Mouse (Mus musculus): Measurements from ENCODE around the gene Cstf3.

The Cstf3 gene

GRCm38 (mm10) chr2:104603431-104603830 lies 13.1 kb downstream of the Cstf3 start:
- DNase-seq (ENCODE audit: low read depth, low spot score) = no peak

DNA sequence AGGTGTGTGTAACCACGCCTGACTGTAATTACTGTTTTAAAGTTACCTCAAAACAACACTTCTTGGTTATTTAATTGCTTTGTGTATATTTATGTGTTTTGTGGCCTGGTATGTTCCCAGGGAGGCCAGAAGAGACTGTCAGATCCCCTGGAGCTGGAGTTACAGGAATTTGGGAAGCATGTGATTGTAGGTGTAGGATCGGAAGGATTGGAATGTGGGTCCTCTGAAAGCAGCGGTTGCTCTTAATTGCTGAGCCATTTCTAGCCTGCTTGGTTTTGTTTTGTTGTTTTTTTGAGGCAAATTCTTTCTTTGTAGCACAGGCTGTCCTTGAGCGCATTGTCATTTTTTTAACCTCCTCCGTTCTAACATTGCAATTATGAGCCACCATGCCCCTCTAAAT lies 14.4 kb downstream of the Cstf3 start:
- DNase-seq (ENCODE audit: low read depth, low spot score) = no peak

GRCm38 (mm10) chr2:104605560-104605959 lies 15.2 kb downstream of the Cstf3 start:
- DNase-seq (ENCODE audit: low read depth, low spot score) = no peak

DNA sequence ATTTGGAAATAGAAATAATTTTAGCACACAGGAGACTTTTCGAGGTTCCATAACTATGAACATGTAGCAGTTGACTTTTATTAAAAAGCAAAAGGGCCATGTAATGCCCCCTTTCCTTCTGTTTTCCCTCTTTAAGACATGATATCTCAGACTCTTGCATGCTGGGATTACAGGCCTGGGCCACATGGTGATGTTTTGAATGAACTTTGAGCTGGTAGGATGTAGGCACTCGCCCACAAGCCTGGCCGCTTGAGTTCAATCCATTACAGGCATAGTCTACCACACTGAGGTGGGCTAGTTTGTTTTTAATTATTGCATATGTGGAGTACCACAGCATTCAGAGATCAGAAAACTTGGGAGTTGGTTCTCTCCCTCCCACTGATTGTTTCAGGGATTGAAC lies 24.5 kb downstream of the Cstf3 start:
- DNase-seq (ENCODE audit: low read depth, low spot score) = no peak

DNA sequence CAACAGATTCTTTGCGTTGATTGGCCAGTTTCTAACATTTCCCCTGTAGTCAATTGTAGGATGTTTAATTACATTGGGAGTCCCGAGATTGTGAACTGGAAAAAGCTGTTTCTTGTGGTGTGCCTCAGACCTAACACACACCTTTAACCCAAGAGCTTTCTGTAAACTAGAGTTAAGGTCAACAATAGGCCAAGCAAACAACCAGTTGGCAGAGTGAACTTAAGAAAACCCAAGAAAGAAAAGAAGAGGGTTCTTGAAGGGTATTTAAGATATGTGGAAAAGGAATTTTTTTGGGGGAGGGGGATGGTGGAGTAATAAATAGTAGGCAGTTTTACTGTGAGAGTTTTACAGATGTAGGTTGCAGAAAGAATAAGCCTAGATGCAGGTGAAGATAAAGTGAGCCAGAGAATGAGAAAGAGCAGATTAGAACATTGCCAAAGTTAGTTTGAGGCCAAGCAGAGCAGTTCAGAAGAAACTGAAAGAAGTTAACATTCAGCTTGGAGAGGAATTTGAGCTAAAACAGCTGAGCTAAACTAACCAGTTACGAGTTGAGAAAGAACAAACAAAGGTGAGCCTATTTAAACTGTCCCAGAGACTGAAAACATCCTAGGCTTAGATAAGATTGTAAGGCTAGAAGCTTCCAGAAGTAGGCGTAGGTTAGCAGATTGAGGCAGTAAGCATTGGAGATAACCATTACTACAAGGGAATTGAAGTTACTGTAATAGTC lies 25.8 kb downstream of the Cstf3 start:
- no peak for DNase-seq (ENCODE audit: low read depth, low spot score)

GRCm38 (mm10) chr2:104658659-104659058 lies 68.3 kb downstream of the Cstf3 start:
- no peak for DNase-seq (ENCODE audit: low read depth, low spot score)

DNA sequence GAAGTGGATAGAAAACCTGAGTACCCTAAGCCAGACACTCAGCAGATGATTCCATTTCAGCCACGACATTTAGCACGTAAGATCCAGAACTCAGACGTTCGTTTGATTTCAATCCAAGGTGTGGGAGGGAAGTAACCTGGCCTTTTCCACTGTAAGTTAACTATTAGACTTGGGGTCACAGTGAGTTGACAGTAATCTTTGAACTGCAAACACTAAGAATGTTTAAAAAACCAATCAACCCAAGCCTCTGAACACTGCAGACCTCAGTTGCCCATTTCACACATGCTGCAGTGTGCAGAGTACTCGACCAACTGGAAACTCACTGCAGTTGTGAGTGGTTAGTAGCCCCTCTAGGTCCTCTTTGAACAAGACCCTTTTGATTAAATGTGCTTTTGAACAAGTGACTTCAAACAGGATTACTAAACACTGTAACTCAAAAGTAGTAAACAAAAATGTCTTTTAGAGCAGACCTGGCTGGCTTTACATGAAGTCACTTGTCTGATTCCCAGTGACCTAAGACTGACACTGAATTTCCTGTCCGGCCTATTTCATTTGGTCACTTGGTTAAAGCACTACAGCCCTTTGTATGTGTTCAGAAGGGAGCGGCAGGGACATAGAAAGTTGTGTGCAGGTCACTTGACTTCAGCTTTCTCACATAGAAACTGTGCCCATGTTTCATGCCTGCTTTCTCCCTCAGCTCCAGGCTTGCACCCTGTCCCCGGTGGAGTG lies 73.2 kb downstream of the Cstf3 start:
- DNase-seq (ENCODE audit: low read depth, low spot score) = no peak

DNA sequence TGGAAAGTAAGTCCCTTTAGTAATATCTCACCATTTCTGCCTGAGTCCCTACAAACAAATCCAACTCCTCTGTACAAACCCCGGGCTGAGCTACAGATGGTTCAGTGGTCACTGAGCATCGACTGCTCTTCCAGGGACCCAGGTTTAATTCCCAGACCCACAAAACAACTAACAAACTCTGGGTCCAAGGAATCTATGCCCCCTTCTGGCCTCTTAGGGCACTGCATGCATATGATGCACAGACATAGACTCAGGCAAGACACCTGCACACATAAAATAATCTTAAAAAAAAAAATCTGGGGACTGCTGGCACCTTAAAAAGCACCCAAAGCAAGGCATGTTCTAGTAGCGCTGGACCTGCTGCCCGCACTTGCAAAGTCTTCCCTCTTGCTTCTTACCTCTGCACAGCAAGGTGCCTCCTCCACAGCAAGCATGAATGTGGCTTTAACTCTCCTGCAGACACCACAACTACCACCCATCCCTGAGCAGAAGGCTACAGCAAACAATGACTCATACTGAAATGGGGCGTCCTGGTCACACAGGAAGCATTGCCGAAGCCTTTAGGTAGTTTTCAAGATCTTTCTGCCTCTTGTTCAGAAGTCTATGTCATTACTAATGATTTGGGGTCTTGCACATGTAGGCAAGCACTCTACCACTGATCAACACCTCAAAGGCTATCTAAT lies 78.9 kb downstream of the Cstf3 start:
- DNase-seq (ENCODE audit: low read depth, low spot score) = no peak

DNA sequence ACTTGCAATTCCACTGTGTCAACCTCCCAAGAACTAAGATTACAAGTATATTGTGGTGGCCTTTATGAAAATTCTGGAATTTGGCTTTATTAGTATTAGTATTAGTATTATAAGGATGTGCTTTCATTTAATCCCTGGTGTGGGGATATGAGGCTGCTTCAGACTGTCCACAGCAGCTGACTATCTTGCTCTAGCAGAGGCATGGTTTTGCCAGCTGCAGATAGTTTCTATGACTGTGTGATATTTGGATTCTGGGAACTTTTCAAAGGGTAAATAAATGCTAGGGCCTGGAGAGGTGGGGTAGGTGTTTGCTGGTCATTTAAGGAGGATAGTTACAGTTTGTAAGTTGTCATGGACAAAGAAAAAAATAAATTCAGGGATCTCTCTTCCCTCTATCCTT lies 81.4 kb downstream of the Cstf3 start:
- DNase-seq (ENCODE audit: low read depth, low spot score) = no peak

DNA sequence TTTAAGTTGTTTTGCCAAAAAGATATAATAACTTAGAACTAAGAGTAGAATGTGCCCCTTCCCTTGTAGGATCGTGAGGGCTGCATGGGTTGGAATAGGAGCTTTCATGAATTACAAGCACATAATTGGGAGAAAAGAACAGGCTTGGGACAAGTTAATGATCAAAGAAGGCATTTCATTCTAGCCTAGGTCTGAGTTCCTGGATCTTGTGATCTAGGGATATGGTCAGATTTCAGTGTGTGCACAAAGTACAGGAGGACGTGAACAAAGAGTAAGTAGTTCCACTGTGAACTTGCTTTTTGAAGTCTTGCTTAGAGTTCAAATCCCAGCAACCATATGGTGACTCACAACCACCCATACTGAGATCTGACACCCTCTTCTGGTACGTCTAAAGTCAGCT lies 87.0 kb downstream of the Cstf3 start:
- no peak for DNase-seq (ENCODE audit: low read depth, low spot score)

GRCm38 (mm10) chr2:104684771-104685170 lies 94.4 kb downstream of the Cstf3 start:
- DNase-seq (ENCODE audit: low read depth, low spot score) = no peak

DNA sequence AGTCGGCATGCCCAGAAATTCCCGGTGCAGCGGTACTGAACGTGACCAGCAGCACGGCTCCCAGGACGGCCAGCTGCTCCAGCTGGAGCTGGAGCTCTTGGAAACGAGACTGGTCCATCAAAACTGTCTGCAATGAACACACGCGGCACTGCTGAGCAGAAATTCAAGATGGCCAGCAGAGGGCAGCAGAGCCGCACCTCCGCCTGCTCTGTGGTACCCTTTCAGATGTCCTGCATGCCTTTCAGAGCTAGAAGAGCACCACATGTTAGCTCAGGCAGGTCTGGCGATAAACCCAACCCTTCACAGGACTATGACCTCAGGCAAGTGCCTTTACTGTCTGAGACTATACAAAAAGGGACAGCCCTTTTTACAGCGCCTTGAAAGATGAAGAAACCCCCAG lies 95.1 kb downstream of the Cstf3 start:
- peak; percentile 75 for DNase-seq (ENCODE audit: low read depth, low spot score)

GRCm38 (mm10) chr2:104687261-104687660 lies 96.9 kb downstream of the Cstf3 start:
- DNase-seq (ENCODE audit: low read depth, low spot score) = no peak

DNA sequence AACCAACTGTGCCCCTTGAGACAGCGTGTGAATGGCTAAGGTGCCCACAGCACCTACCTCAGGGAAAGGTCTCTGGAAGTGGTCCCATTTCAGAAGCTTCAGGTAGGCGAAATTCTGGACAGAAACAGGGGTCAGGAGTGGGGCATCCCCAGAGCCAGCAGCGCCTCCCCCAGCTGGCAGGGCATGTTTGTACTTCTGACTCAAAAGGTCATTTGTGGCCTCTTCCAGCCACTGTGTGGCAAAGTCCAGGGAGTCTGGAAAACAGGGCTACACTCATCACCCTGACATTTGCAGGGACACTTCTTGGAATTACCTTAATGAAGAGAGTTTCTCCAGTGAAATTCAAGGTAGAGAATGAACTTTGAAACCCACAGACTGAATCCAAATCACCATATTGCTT lies 98.0 kb downstream of the Cstf3 start:
- no peak for DNase-seq (ENCODE audit: low read depth, low spot score)

DNA sequence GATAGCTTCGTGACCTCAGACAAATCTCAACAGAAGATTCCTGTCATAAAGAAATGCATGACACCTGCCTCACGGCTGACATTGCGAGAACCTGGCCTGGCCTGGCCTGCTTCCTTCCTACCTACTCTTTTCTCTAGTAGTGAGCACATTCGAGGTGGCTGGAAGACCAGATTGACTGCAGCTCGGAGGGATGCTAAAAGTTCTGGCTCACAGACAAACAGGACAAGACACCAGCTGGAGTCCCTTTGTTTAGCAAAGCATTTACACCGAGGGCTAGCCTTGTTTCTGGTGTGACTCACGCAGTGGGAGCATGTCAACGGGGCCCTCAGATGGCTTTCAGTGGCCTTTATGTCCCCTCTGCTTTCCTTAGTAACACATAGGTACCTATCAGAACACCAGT lies 98.4 kb downstream of the Cstf3 start:
- DNase-seq (ENCODE audit: low read depth, low spot score) = no peak

GRCm38 (mm10) chr2:104690720-104691119 lies 100.4 kb downstream of the Cstf3 start:
- no peak for DNase-seq (ENCODE audit: low read depth, low spot score)

GRCm38 (mm10) chr2:104692551-104692950 lies 102.2 kb downstream of the Cstf3 start:
- no peak for DNase-seq (ENCODE audit: low read depth, low spot score)

- no peak for DNase-seq (ENCODE audit: low read depth, low spot score)
Observed at GRCm38 (mm10) chr2:104699659-104700058, 109.3 kb downstream of the Cstf3 start.

GRCm38 (mm10) chr2:104703158-104703557 lies 112.8 kb downstream of the Cstf3 start:
- no peak for DNase-seq (ENCODE audit: low read depth, low spot score)

DNA sequence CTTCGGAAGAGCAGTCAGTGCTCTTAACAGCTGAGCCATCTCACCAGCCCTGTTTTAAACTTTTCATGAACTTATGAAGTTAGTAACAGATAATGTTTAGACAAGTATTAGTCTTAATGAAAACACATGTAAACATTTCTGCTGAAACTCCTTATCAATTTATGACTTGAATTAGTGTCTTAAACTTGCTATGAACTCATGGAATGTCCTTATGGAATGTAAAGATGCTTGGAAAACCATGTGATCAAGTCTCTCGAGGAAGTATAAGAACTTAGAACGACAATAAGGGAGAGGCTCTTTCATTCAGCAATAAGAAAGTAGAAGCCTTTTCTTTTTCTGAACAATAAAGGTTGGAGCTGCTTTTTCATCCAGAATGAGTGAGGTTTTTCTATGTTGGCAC lies 114.0 kb downstream of the Cstf3 start:
- DNase-seq (ENCODE audit: low read depth, low spot score) = no peak

GRCm38 (mm10) chr2:104709786-104710337 lies 119.5 kb downstream of the Cstf3 start:
- DNase-seq (ENCODE audit: low read depth, low spot score) = no peak

GRCm38 (mm10) chr2:104710670-104711370 lies 120.5 kb downstream of the Cstf3 start:
- no peak for DNase-seq (ENCODE audit: low read depth, low spot score)

All from retina, postnatal 7 days (tissue).